Mouse (Mus musculus) inflammation-experienced regulatory T-cells, adult 16 weeks (primary cell): ENCODE results near the gene Gm13723. TPM values are rescaled to one million over a fixed set of nuclear protein-coding genes. Genes with fewer than 3 reads are reported as not detected.

Source experiments
- polyA plus RNA-seq: library from polyadenylated mRNA; unstranded; fragments of 100-300 nt; shearing (Covaris generic); gene quantifications from one replicate; pipeline ENCODE4 v1.2.1, GENCODE M21; 2017

Gm13723 gene
- polyA plus RNA-seq, result not detected

DNA sequence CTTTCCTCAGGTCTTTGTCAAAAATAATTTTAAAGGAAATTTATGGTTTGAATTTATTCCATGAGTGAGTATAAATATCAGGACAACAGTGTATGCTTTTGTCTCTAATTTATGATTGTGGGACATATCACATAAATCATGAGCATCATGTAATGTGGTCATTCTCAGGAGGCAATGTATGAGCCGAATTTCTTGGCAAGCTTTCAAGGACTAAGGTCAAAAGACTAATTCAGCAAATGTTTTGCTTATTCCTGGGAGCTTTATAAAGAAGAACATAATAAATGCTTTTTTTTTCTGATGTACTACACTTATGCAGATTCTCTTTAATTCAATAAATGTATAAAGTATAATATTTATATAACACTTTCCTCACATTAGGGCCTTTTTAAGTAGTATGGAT lies at the start of gene Gm13723:
Gm13723 (minus strand) TSS at position 101 of the 400 bp plus-strand sequence.

DNA sequence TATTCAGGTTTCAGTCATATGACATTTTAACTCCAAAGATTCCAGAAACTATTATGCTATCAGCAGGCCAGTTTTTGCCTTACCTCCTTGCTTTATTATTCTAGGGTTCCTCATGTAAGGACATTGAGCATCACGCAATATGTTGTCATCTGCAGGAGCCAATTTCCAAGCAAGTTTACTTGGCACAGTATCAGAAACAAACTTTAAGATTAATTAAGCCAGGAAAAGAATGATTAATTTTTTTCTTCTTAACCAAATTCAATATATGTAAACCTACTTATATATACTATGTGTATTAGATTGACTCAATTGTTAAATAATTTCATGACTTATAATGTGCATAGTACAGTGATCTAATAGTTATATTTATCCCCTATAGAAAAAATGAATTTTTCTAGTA lies 17.5 kb upstream of the Gm13723 start, which contains the start of gene Olfr1097:
Olfr1097 (minus strand) TSS at position 101 of the 400 bp plus-strand sequence.

DNA sequence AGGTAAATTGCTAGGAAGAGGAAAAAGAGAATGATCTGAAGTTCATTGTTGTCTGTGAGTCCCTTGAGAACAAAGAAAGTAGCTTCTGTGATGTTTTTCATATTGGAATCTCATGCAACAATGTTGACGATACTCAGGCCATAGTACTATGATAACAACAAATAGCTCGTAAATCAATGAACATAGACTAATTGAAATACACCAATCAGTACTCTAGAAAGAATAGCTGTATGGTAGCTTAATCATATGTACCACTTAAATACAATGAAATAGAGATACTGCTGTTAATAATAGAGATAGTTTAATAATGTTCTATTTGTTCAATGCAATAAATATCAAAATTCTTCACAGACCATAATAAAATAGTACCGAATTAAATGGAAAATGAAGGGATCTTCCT lies 23.0 kb downstream of the Gm13723 start, which contains the start of gene Olfr1095:
Olfr1095 (minus strand) TSS at position 101 of the 400 bp plus-strand sequence.

DNA sequence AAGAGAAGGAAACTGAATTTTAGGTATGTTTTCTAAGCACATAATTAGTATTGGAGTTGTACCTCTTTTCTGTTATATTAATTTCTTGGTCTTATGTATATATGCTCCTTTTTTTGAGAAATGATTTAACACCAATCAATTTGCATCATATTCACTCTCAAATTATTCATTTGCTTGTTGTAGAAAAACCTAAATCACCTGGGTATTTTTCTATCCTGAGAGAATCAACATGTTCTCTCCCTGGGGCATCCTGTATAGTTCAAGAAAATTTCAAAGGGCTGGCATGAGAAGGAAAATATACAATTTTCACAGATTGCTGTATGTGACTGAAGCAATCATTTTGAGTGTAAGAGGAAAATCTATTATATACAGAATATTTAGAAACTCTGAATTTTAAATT lies 50.2 kb downstream of the Gm13723 start, which contains the start of gene Olfr1094:
Olfr1094 (plus strand) TSS at position 301 of the 400 bp plus-strand sequence.

Other genes starting within 250 kb of the Gm13723 start
- not detected for gene Olfr1084, start 235.1 kb downstream of the Gm13723 start, polyA plus RNA-seq
- gene Olfr1085, start 212.8 kb downstream of the Gm13723 start, polyA plus RNA-seq, result not detected
- not detected for gene Olfr1086, start 194.7 kb downstream of the Gm13723 start, polyA plus RNA-seq
- gene Olfr1087, start 176.4 kb downstream of the Gm13723 start, polyA plus RNA-seq, result not detected
- not detected for gene Olfr1089, start 141.1 kb downstream of the Gm13723 start, polyA plus RNA-seq
- gene Olfr1090, start 115.8 kb downstream of the Gm13723 start, polyA plus RNA-seq, result not detected
- gene Olfr1093, start 92.3 kb downstream of the Gm13723 start, polyA plus RNA-seq, result not detected
- gene Olfr141, start 64.8 kb downstream of the Gm13723 start, polyA plus RNA-seq, result not detected
- not detected for gene Olfr1094, start 50.1 kb downstream of the Gm13723 start, polyA plus RNA-seq
- not detected for gene Olfr1095, start 23.1 kb downstream of the Gm13723 start, polyA plus RNA-seq
- gene Olfr1097, start 17.4 kb upstream of the Gm13723 start, polyA plus RNA-seq, result not detected
- not detected for gene Olfr1098, start 49.7 kb upstream of the Gm13723 start, polyA plus RNA-seq
- not detected for gene Olfr1099, start 85.9 kb upstream of the Gm13723 start, polyA plus RNA-seq
- gene Olfr1100, start 105.2 kb upstream of the Gm13723 start, polyA plus RNA-seq, result not detected
- not detected for gene Olfr1101, start 116.4 kb upstream of the Gm13723 start, polyA plus RNA-seq
- not detected for gene Olfr1102, start 123.6 kb upstream of the Gm13723 start, polyA plus RNA-seq
- gene Olfr1104, start 152.3 kb upstream of the Gm13723 start, polyA plus RNA-seq, result not detected
- not detected for gene Olfr1105, start 161.7 kb upstream of the Gm13723 start, polyA plus RNA-seq
- not detected for gene Olfr1106, start 177.5 kb upstream of the Gm13723 start, polyA plus RNA-seq
- not detected for gene Olfr1107, start 201.0 kb upstream of the Gm13723 start, polyA plus RNA-seq
- not detected for gene Olfr1109, start 221.2 kb upstream of the Gm13723 start, polyA plus RNA-seq
- gene Olfr259, start 239.8 kb upstream of the Gm13723 start, polyA plus RNA-seq, result not detected